Mouse (Mus musculus): Measurements from ENCODE around the gene Myd88.

Gene Myd88

GRCm38 (mm10) chr9:119297696-119298095 is 43.5 kb downstream of the Myd88 start:
- DNase-seq (ENCODE audit: low spot score): no peak

- no peak for DNase-seq (ENCODE audit: low spot score)
Measured at GRCm38 (mm10) chr9:119290791-119291190, 50.4 kb downstream of the Myd88 start.
